Mouse (Mus musculus): ENCODE results near the gene Ube4b.

DNA sequence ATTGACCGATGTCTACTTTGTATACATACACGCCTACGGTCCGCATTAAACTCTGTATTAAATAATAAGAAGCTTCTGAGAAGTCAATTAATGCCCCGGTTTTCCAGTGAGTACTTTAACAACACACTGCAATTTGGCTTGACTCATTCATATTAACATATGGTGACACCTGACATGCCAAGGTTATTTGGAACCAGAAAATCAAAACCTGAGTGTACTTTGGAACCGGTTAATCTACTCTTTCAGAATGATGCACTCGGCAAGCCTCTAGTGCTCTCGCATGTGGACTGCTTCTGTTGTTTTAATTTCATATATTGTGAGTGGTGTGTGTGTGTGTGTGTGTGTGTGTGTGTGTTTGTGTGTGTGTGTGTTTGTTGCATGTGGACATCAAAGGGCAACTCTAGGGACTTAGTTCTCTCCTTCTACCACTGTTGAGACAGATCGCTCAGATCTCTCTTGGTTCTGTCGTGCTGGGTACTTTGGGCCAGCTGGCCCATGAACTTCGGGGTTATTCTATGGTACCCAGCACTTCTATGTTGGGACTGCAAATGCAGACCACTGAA is 112.2 kb downstream of the Ube4b start:
- TF ChIP-seq MAFK (IDR thresholded peaks at IDR 0.05; ENCODE audit: borderline replicate concordance, low read depth, low read length) (no peak), ELF1 (IDR thresholded peaks at IDR 0.05; ENCODE audit: low read depth, low read length) (no peak), CTCF (IDR thresholded peaks at IDR 0.05 in 2 of 3, conservative IDR thresholded peaks at IDR 0.05 in 1 of 3; ENCODE audit: control insufficient read depth in 1 of 3, insufficient read depth in 1 of 3, low read depth in 2 of 3, low read length in 3 of 3, poor library complexity in 1 of 3, severe bottlenecking in 1 of 3) (no peak), POLR2A (IDR thresholded peaks at IDR 0.05; ENCODE audit: control insufficient read depth in 1 of 2, insufficient read depth in 1 of 2, low read depth in 1 of 2, low read length in 2 of 2, poor library complexity in 1 of 2) (no peak), ZC3H11A (IDR thresholded peaks at IDR 0.05; ENCODE audit: low read depth, low read length) (no peak), NELFE (IDR thresholded peaks at IDR 0.05; ENCODE audit: low read depth, low read length) (no peak), POLR2AphosphoS5 (IDR thresholded peaks at IDR 0.05; ENCODE audit: borderline replicate concordance, low read depth, low read length) (no peak), MXI1 (IDR thresholded peaks at IDR 0.05; ENCODE audit: low read depth, low read length) (no peak), TBP (IDR thresholded peaks at IDR 0.05; ENCODE audit: low read depth, low read length) (no peak), POLR2AphosphoS2 (IDR thresholded peaks at IDR 0.05; ENCODE audit: low read length) (no peak), MAX (IDR thresholded peaks at IDR 0.05; ENCODE audit: low read length) (no peak), TCF12 (IDR thresholded peaks at IDR 0.05; ENCODE audit: low read depth, low read length) (no peak), TAL1 (IDR thresholded peaks at IDR 0.05; ENCODE audit: low read length) (no peak)

Data from MEL (cell line).